Mouse (Mus musculus) testis, adult 2 months (tissue): ENCODE measurements at regions not wholly inside any gene's neighbourhood (a gene's known extent, or its start where the extent isn't known, plus 50 kb on each side); places are given as distances from the start of the nearest gene placed in this dataset.

ENCODE experiments used
- H3K27ac ChIP-seq: fragments of 200-500 bp; 2 replicates; pipeline ENCODE4 v1.5.1; 2012; ENCODE audit warnings: low read depth, low read length; ENCODE audit not compliant: control insufficient read depth, insufficient read depth
- H3K27me3 ChIP-seq: fragments of 200-500 bp; 2 replicates; pipeline ENCODE4 v1.6.1; 2012; ENCODE audit warnings: mild to moderate bottlenecking, low read length, moderate library complexity; ENCODE audit not compliant: control insufficient read depth, insufficient read depth
- H3K36me3 ChIP-seq: fragments of 200-500 bp; 2 replicates; pipeline ENCODE4 v1.6.1; 2012; ENCODE audit warnings: mild to moderate bottlenecking, low read length; ENCODE audit not compliant: control insufficient read depth, insufficient read depth
- H3K4me1 ChIP-seq: fragments of 200-500 bp; 2 replicates; pipeline ENCODE4 v1.6.1; 2012; ENCODE audit warnings: low read length; ENCODE audit not compliant: control insufficient read depth, insufficient read depth
- H3K4me3 ChIP-seq: fragments of 200-500 bp; 2 replicates; pipeline ENCODE4 v1.5.1; 2012; ENCODE audit warnings: low read depth, mild to moderate bottlenecking, low read length, moderate library complexity, mixed read lengths; ENCODE audit not compliant: control insufficient read depth
- CTCF ChIP-seq: fragments of 200-500 bp; IDR thresholded peaks from 2 replicates; pipeline ENCODE4 v1.5.1; 2012; ENCODE audit warnings: low read depth, mild to moderate bottlenecking, inconsistent platforms, low read length, moderate library complexity; ENCODE audit not compliant: control insufficient read depth, insufficient read depth, insufficient replicate concordance
- POLR2A ChIP-seq: fragments of 200-500 bp; IDR thresholded peaks from 2 replicates; pipeline ENCODE4 v1.6.1; 2012; ENCODE audit warnings: low read depth, mild to moderate bottlenecking, inconsistent platforms, low read length, moderate library complexity; ENCODE audit not compliant: control insufficient read depth

DNA sequence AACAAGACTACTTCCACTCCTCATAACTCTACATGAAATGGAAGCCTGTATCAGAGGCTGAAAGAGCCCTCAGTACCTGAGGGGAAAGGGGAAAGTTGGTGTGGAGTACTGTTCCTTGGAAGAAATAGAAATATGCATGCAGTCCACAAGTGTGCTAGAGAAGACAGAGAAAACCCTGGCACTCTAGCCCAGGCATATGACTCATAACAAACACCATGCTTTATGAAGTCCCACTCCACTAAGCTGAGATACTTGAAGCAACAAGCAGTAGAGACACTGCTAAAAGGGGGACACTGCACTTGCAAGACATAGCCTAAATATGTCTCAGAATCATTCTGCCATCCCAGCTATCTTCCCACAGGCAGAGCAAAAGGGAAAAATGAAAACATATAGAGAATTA, 183.2 kb upstream of the Nt5c1b start:
- TF ChIP-seq POLR2A (no peak), CTCF (no peak)
- H3K27ac ChIP-seq, result no peak overlapping the region
- H3K4me1 ChIP-seq, result no peaks in the 10 kb centered on the region
- H3K4me3 ChIP-seq, result no peak overlapping the region
- H3K27me3 ChIP-seq, result no peaks in the 10 kb centered on the region
- H3K36me3 ChIP-seq, result no peaks in the 10 kb centered on the region

DNA sequence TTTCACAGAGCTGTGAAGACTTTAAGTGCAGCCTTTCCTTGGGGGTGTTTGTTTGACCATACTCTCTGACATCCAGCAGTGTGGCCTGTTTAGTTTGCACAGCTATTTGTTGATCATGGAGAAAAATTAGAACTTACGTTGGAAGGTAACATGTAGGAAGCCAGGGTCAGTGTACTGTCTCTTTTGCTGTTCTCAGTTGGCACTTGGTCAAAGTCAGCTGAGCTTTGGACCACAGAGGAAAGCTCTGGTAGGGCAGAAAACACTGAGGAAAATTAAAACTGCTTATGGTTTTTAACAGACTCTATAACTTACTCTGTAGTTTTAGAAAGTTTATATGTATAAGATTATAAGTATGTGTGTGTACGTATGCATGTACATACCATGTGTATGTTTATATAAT, 180.0 kb upstream of the Nt5c1b start:
- TF ChIP-seq POLR2A (no peak), CTCF (no peak)
- H3K36me3 ChIP-seq, result no peaks in the 10 kb centered on the region
- H3K4me3 ChIP-seq, result no peak overlapping the region
- H3K4me1 ChIP-seq, result no peaks in the 10 kb centered on the region
- no peaks in the 10 kb centered on the region for H3K27me3 ChIP-seq
- H3K27ac ChIP-seq, result no peak overlapping the region

DNA sequence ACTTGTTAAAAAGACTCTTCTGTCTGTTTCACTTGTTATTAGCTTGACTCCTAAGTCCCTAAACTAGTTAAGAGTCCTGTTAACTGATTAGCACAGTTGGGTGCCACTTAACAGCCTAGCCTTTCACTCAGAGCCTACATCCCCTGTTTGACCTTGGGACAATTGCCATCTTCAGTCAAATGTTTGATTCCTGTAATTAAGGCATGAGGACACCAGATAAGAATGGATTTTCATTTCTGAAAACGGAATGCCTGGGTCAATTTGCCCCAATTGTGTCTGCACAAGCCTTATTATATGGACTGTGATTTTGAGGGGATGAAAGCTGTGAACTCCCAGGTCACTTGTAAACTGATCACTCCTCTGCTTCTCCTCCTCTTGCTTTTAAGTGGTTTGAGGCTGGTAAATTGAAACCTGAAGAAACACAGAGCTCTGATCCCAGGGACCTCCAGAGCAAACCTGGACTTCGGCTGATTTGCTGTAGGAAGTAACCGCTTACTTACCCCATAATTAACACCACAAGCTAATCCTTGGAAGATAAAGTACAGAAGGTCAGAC, 171.8 kb upstream of the Nt5c1b start:
- TF ChIP-seq POLR2A, result no peak
- TF ChIP-seq CTCF, result no peak
- H3K27me3 ChIP-seq, result no peaks in the 10 kb centered on the region
- no peak overlapping the region for H3K27ac ChIP-seq
- no peaks in the 10 kb centered on the region for H3K36me3 ChIP-seq
- no peak overlapping the region for H3K4me3 ChIP-seq
- no peaks in the 10 kb centered on the region for H3K4me1 ChIP-seq

DNA sequence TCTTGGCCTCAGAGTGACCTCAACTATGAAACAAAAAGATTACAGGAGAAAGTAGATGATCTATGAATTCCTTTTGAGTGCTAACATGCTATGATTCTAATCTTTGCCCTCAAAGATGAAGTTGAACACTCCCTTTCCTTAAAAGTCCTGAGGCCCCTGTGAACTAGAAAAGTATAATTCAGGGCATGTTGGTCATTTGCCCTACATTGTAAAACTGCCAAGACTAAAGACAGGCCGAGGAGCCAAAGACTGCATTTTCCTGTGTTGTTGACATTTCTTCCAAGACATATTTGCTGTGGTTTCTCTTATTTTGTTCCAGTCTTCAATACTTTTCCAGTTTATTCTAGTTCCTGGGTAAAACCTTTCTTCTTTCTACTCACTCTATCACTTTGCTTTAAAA, 159.9 kb upstream of the Nt5c1b start:
- TF ChIP-seq POLR2A (no peak), CTCF (no peak)
- no peak overlapping the region for H3K27ac ChIP-seq
- H3K4me1 ChIP-seq, result no peaks in the 10 kb centered on the region
- H3K36me3 ChIP-seq, result no peaks in the 10 kb centered on the region
- H3K27me3 ChIP-seq, result no peaks in the 10 kb centered on the region
- no peak overlapping the region for H3K4me3 ChIP-seq

DNA sequence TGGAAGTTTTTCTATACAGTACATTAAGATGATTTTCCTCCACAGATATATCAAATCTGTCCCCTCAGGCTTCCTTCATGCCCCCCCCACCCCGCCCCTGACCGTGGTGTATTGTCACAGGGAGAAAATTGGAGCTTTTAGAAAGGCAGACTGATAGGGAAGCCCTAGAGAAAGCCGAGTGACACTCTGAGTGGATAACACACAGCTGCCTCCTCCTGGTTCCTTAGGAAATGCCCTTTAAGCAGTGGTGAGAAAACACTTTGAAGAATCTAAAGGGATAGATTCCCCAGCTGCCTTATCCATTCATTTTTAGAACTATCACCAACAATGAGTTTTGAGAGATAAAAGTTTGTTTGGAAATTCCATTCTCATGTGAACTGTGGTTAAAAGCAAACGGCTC, 147.0 kb upstream of the Nt5c1b start:
- TF ChIP-seq POLR2A (no peak), CTCF (no peak)

DNA sequence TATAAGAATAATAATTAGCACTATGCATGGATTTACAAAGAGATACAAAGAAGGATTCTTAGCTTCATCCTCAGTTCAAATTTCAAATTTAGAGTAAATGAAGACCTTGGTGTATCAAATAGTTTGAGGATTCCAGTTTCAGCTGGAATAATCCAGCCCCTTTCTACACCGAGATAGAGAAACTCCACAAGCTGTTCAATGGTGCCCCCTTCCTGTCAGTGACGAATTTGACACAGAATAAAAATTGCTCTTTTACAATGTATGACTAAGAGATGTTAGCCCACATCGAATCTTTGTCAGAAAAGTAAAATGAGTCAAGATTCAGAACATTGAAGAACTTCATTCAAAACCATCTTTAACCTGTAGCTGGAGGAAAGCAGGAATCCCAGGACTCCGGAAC, 145.9 kb upstream of the Nt5c1b start:
- no peaks in the 10 kb centered on the region for H3K4me1 ChIP-seq
- H3K4me3 ChIP-seq, result no peak overlapping the region
- no peaks in the 10 kb centered on the region for H3K27me3 ChIP-seq
- TF ChIP-seq CTCF (no peak), POLR2A (no peak)
- H3K27ac ChIP-seq, result no peak overlapping the region
- H3K36me3 ChIP-seq, result no peaks in the 10 kb centered on the region

More for the DNA sequence above, 147.0 kb upstream of the Nt5c1b start:
- Histone ChIP-seq H3K4me1 (no peaks in the 10 kb centered on the region), H3K36me3 (no peaks in the 10 kb centered on the region), H3K27ac (no peak overlapping the region), H3K4me3 (no peak overlapping the region), H3K27me3 (no peaks in the 10 kb centered on the region)

DNA sequence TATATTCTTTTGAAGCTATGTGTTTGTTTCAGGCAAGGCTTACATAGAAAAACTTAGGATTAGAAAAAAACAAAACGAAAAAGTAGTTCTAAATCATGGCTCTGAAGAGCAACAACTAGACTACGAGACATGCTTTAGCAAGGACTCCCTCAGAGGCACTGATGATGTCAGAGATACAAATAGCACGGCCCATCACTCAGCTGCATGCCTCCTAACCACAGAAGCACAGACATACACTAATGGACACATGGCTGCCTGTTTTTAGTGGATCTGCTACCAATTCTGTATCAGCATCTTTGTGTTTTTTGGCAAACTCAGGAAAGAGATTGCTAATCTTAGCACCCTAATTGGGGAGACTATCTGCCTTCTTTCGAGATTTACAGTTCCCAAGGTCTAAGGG, 138.6 kb upstream of the Nt5c1b start:
- no peak overlapping the region for H3K27ac ChIP-seq
- no peaks in the 10 kb centered on the region for H3K4me1 ChIP-seq
- H3K36me3 ChIP-seq, result no peaks in the 10 kb centered on the region
- H3K27me3 ChIP-seq, result no peaks in the 10 kb centered on the region
- no peak overlapping the region for H3K4me3 ChIP-seq
- TF ChIP-seq CTCF (no peak), POLR2A (no peak)

DNA sequence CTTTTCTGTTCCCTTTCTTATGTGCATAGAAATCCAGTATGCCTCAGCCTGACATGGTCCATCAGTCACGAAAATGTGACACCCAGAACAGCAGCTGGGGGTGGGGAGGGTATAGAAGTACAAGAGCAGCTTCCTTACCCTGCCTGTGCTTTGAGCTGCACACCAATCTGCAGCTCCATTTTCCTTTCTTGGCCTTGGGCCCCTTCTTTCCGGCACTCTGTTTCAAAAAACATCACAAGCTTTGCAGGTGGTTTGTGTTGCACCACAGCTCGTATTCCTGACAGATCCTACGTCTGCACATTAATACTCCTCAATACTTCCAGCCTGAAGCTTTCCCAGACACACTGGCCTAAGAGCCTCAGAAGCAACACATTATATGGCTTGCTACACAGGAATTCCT, 138.1 kb upstream of the Nt5c1b start:
- no peak for TF ChIP-seq CTCF
- TF ChIP-seq POLR2A, result no peak
- Histone ChIP-seq H3K4me3 (no peak overlapping the region), H3K36me3 (no peaks in the 10 kb centered on the region), H3K4me1 (no peaks in the 10 kb centered on the region), H3K27me3 (no peaks in the 10 kb centered on the region), H3K27ac (no peak overlapping the region)
